16 mouse cellular contexts compared by ENCODE assay signal in genomic region chr17:62870446-62870845, GRCm38 (mm10). TPM values are rescaled to one million over a fixed set of nuclear protein-coding genes. Genes with fewer than 3 reads are reported as not detected.
"Had no signal": no experiment of that assay in that cellular context is flagged by ENCODE, and none has a peak within 500 bp of the region (broad histone marks: within the 10 kb centered on the region; RNA-seq: fewer than 3 reads in every experiment).

No protein-coding gene starts in this region.

- ATAC-seq: liver, postnatal 0 days had no signal

- H3K27ac ChIP-seq: layer of hippocampus, adult 2 months; limb, embryonic 12.5 days; liver, embryonic 13.5 days; lung, embryonic 15.5 days; macrophage; neural tube, embryonic 13.5 days; stomach, postnatal 0 days had no signal

- H3K4me3 ChIP-seq: layer of hippocampus, adult 2 months; limb, embryonic 12.5 days; liver, embryonic 13.5 days; lung, embryonic 15.5 days; megakaryocyte, embryonic 14.5 days; neural tube, embryonic 13.5 days had no signal

- H3K9me3 ChIP-seq: limb, embryonic 12.5 days; liver, embryonic 13.5 days; lung, embryonic 15.5 days; megakaryocyte, embryonic 14.5 days; neural tube, embryonic 13.5 days had no signal

- H3K9ac ChIP-seq: limb, embryonic 12.5 days; liver, embryonic 13.5 days; liver, postnatal 0 days; lung, embryonic 15.5 days; neural tube, embryonic 13.5 days had no signal

- H3K27me3 ChIP-seq: limb, embryonic 12.5 days; liver, embryonic 13.5 days; lung, embryonic 15.5 days; megakaryocyte, embryonic 14.5 days; neural tube, embryonic 13.5 days had no signal

- H3K36me3 ChIP-seq: limb, embryonic 12.5 days; liver, embryonic 13.5 days; lung, embryonic 15.5 days; neural tube, embryonic 13.5 days had no signal

- H3K4me1 ChIP-seq: liver, embryonic 13.5 days; megakaryocyte, embryonic 14.5 days had no signal

- DNase-seq: kidney, adult 11 months; kidney, adult 9 months; kidney, postnatal 10 days; kidney, postnatal 4 days; liver; liver, embryonic 13.5 days; liver, postnatal 0 days; lung, postnatal 14 days had no signal

- H3K4me2 ChIP-seq: limb, embryonic 12.5 days; liver, embryonic 13.5 days; lung, embryonic 15.5 days; neural tube, embryonic 13.5 days had no signal

RNA-seq across cellular contexts. Expression of gene Efna5, which starts 10.7 kb away (rescaled TPM):
- total RNA-seq: monocyte, adult 5-6 weeks had no signal
- polyA plus RNA-seq: macrophage had no signal
